8 mouse cellular contexts compared by ENCODE assay signal in the genomic region with DNA sequence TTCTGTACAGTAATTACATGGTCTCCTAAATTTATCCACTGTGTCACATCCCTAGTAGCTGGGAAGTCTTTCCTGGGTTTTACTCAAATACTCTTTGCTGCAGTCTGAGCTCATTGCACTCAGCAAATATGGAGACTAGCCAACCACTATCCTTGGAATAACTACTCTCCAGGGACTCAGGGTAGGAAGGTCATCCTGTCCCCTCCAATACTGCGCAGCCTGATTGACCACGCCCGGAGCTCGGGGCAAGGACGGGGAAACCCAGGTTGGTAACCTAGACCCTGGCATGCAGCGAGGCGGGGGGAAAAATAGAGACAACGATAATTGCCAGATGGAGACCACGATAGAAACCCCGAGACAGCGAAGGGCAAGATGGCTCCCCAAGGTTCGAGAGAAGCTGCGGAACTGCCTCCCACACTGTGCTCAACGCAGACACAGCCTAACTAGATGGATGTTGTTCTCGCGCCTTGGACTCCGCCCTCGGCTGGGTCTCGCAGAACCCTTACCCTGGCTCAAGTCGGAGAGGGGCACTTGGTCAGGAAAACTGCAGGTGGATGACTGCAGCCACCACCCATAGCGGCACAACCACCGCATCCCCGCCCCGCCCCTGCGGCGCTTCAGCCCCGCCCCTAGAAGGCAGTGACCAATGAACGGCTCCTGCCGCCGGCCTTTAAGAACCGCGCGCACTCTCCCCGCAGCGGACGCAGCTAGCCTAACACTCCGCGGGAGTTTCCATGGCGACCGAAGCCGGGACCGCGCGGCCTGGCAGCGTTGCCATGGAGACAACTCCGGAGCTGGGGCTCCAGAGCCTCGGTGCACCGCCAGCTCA. TPM values are rescaled to one million over a fixed set of nuclear protein-coding genes. Genes with fewer than 3 reads are reported as not detected.
DNase-seq lines count a peak whose midpoint lies in the region; ATAC-seq and TF ChIP-seq lines count a peak whose summit lies in the region.

A gene (plus strand): TSS at position 700 of the 829 bp plus-strand sequence.

- TF ChIP-seq CTCF in midbrain, postnatal 0 days (IDR thresholded peaks at IDR 0.05) = no peak

- H3K4me3 ChIP-seq in embryonic facial prominence, embryonic 14.5 days (ENCODE audit: low read depth, low read length) = peak within 1 kb of the TSS; percentile 55
- peak within 1 kb of the TSS; percentile 48 for H3K4me3 ChIP-seq in limb, embryonic 14.5 days (replicated peaks; ENCODE audit: low read length)
- peak within 1 kb of the TSS; percentile 59 for H3K4me3 ChIP-seq in midbrain, postnatal 0 days (ENCODE audit: low read depth, low read length)

- H3K27ac ChIP-seq in embryonic facial prominence, embryonic 14.5 days (replicated peaks; ENCODE audit: low read depth, low read length) = no peak within 1 kb of the TSS
- H3K27ac ChIP-seq in limb, embryonic 14.5 days (replicated peaks; ENCODE audit: low read depth, low read length) = no peak within 1 kb of the TSS
- peak within 1 kb of the TSS; percentile 93 for H3K27ac ChIP-seq in midbrain, postnatal 0 days (ENCODE audit: low read depth, low read length)

- H3K9me3 ChIP-seq in embryonic facial prominence, embryonic 14.5 days (ENCODE audit: control insufficient read depth, low read length) = no peaks in the 10 kb centered on the region
- H3K9me3 ChIP-seq in limb, embryonic 14.5 days (ENCODE audit: control insufficient read depth, low read length) = no peaks in the 10 kb centered on the region
- no peaks in the 10 kb centered on the region for H3K9me3 ChIP-seq in midbrain, postnatal 0 days (ENCODE audit: low read length)

- H3K27me3 ChIP-seq in embryonic facial prominence, embryonic 14.5 days (replicated peaks; ENCODE audit: control insufficient read depth, insufficient read depth, low read length) = peaks cover 12% of the 10 kb centered on the region
- H3K27me3 ChIP-seq in limb, embryonic 14.5 days (ENCODE audit: control insufficient read depth, insufficient read depth, low read length) = peaks cover 8% of the 10 kb centered on the region; the same call in 1 of the 2 replicates
- no peaks in the 10 kb centered on the region for H3K27me3 ChIP-seq in midbrain, postnatal 0 days (ENCODE audit: insufficient read depth, low read length)

- H3K36me3 ChIP-seq in embryonic facial prominence, embryonic 14.5 days (ENCODE audit: control insufficient read depth, insufficient read depth, low read length) = no peaks in the 10 kb centered on the region
- H3K36me3 ChIP-seq in limb, embryonic 14.5 days (ENCODE audit: control insufficient read depth, insufficient read depth, low read length) = no peaks in the 10 kb centered on the region
- no peaks in the 10 kb centered on the region for H3K36me3 ChIP-seq in midbrain, postnatal 0 days (ENCODE audit: insufficient read depth, low read length)

- WGBS in embryonic facial prominence, embryonic 14.5 days = 1% methylated on average over 22 of the region's 48 CpGs
- WGBS in limb, embryonic 14.5 days = 1% methylated on average over 41 of the region's 48 CpGs
- WGBS in midbrain, postnatal 0 days = under 1% methylated on average over 44 of the region's 48 CpGs

- H3K4me2 ChIP-seq in embryonic facial prominence, embryonic 14.5 days (ENCODE audit: low read depth, low read length) = peak within 1 kb of the TSS; percentile 88
- H3K4me2 ChIP-seq in limb, embryonic 14.5 days (replicated peaks; ENCODE audit: low read depth, low read length, severe bottlenecking) = peak within 1 kb of the TSS; percentile 76
- peak within 1 kb of the TSS; percentile 68 for H3K4me2 ChIP-seq in midbrain, postnatal 0 days (ENCODE audit: low read depth, low read length, poor library complexity, severe bottlenecking)

- peak within 1 kb of the TSS; percentile 56 for H3K9ac ChIP-seq in embryonic facial prominence, embryonic 14.5 days (ENCODE audit: low read depth, low read length)
- peak within 1 kb of the TSS; percentile 13; the same call in 1 of the 2 replicates for H3K9ac ChIP-seq in limb, embryonic 14.5 days (ENCODE audit: low read depth, low read length, severe bottlenecking)
- H3K9ac ChIP-seq in midbrain, postnatal 0 days (replicated peaks; ENCODE audit: low read length, poor library complexity, severe bottlenecking) = peak within 1 kb of the TSS; percentile 74

- TF ChIP-seq POLR2A in limb, embryonic 14.5 days (IDR thresholded peaks at IDR 0.05; ENCODE audit: borderline replicate concordance, extremely low read depth, insufficient read depth, insufficient read length) = no peak

- H3K4me1 ChIP-seq in embryonic facial prominence, embryonic 14.5 days (ENCODE audit: control insufficient read depth, insufficient read depth, low read length) = peaks cover 7% of the 10 kb centered on the region
- H3K4me1 ChIP-seq in limb, embryonic 14.5 days (ENCODE audit: control insufficient read depth, insufficient read depth, low read length) = peaks cover 4% of the 10 kb centered on the region
- peaks cover 16% of the 10 kb centered on the region for H3K4me1 ChIP-seq in midbrain, postnatal 0 days (ENCODE audit: insufficient read depth, low read length)

- ATAC-seq in embryonic facial prominence, embryonic 14.5 days (ENCODE audit: low read depth) = peak; percentile 99
- peak; percentile 99 for ATAC-seq in limb, embryonic 14.5 days (ENCODE audit: low FRiP score, low read depth)
- ATAC-seq in midbrain, postnatal 0 days (ENCODE audit: low FRiP score) = peak; percentile 96

- peak; percentile 91 for DNase-seq in 3T3-L1 (ENCODE audit: low read depth, low spot score)
- DNase-seq in adrenal gland, postnatal 4 days (ENCODE audit: low spot score in 2 of 2) = peak; percentile 80 to 86
- peak; percentile 98 for DNase-seq in embryonic facial prominence, embryonic 14.5 days (ENCODE audit: low spot score)
- DNase-seq in heart, adult 8-10 months (ENCODE audit: low spot score) = peak; percentile 83
- DNase-seq in kidney, adult 9 months = peak; percentile 86
- peak; percentile 96 for DNase-seq in limb, embryonic 14.5 days (ENCODE audit: low spot score)
- peak; percentile 99 for DNase-seq in midbrain, postnatal 0 days (ENCODE audit: low spot score)
- DNase-seq in spleen, postnatal 14 days (ENCODE audit: low spot score in 2 of 2) = peak; percentile 72 to 79

RNA-seq across cellular contexts. Expression of the gene that starts here (rescaled TPM):
- 10 to 100 TPM; 10.8 to 13.3 TPM for total RNA-seq in adrenal gland, postnatal 4 days (2021)
- 10.9 and 15.8 TPM in 2 replicates for polyA plus RNA-seq in embryonic facial prominence, embryonic 14.5 days (2014; fragmentation: Nextera tagmentation; extraction: Ambion mirVana)
- total RNA-seq in heart, adult 8-10 months (2022) = 1 to 10 TPM; 4.7 to 6.0 (median 5.2) TPM
- 7.1 and 7.6 TPM in 2 replicates for polyA plus RNA-seq in limb, embryonic 14.5 days (2012; rRNA removed)
- 7.8 and 9.3 TPM in 2 replicates for polyA plus RNA-seq in limb, embryonic 14.5 days (2014; fragmentation: Nextera tagmentation; extraction: Ambion mirVana)
- total RNA-seq in midbrain, postnatal 0 days (2014; rRNA removed) = 137 and 154 TPM in 2 replicates
- 48.1 and 49.4 TPM in 2 replicates for polyA plus RNA-seq in midbrain, postnatal 0 days (2015; fragmentation: Nextera tagmentation; extraction: Ambion mirVana)

Comparison
In these comparisons a context has a peak if more than half of its experiments do, and no peak if none do; other contexts are left out.
1. H3K9ac ChIP-seq: peak in every context shown above with its lines; median percentile 74 in midbrain, postnatal 0 days; 56 in embryonic facial prominence, embryonic 14.5 days; 13 in limb, embryonic 14.5 days.